Mouse (Mus musculus) G1E (cell line): ENCODE data around the gene Scn4b. TPM values are rescaled to one million over a fixed set of nuclear protein-coding genes. Genes with fewer than 3 reads are reported as not detected.

ENCODE experiments used
- ATAC-seq: 2 replicates; pipeline ENCODE4 v1.8.0; 2016; ENCODE audit warnings: mild to moderate bottlenecking; ENCODE audit not compliant: insufficient number of reproducible peaks, poor library complexity, low FRiP score, severe bottlenecking; ENCODE audit errors: extremely low read depth
- DNase-seq: peaks from one replicate; pipeline ENCODE4 v3.0.0; 2012; ENCODE audit warnings: low spot score
- H3K27me3 ChIP-seq: 2 replicates; pipeline ENCODE4 v1.6.1; 2012; ENCODE audit warnings: mild to moderate bottlenecking, low read length, inconsistent platforms; ENCODE audit not compliant: insufficient read depth
- H3K36me3 ChIP-seq: replicated peaks from 2 replicates; pipeline ENCODE3; 2012; ENCODE audit warnings: mild to moderate bottlenecking, inconsistent platforms
- H3K4me1 ChIP-seq: 2 replicates; pipeline ENCODE4 v1.6.1; 2012; ENCODE audit warnings: low read depth, low read length, inconsistent platforms, mixed read lengths; ENCODE audit not compliant: insufficient read depth
- H3K4me3 ChIP-seq: 2 replicates; pipeline ENCODE4 v1.5.1; 2012; ENCODE audit warnings: low read depth, mild to moderate bottlenecking, inconsistent platforms, low read length, moderate library complexity, mixed read lengths
- H3K9me3 ChIP-seq: replicated peaks from 2 replicates; pipeline ENCODE4 v1.6.1; 2012; ENCODE audit warnings: inconsistent platforms
- CTCF ChIP-seq: IDR thresholded peaks from 2 replicates; pipeline ENCODE4 v1.5.1; 2012; ENCODE audit warnings: low read depth, low read length, inconsistent platforms, mixed read lengths
- GATA1 ChIP-seq: IDR thresholded peaks from 2 replicates; pipeline ENCODE4 v1.6.1; 2012; ENCODE audit warnings: borderline replicate concordance, low read length, inconsistent platforms, mixed read lengths
- GATA2 ChIP-seq: IDR thresholded peaks from 2 replicates; pipeline ENCODE4 v1.6.1; 2012; ENCODE audit warnings: low read depth, low read length, inconsistent platforms, borderline replicate concordance
- POLR2AphosphoS5 ChIP-seq: IDR thresholded peaks from 2 replicates; pipeline ENCODE4 v1.6.1; 2012; ENCODE audit warnings: low read depth, low read length, inconsistent platforms; ENCODE audit not compliant: insufficient replicate concordance
- TAL1 ChIP-seq: conservative IDR thresholded peaks from 2 replicates; pipeline ENCODE4 v1.6.1; 2012; ENCODE audit warnings: low read depth, low read length, inconsistent platforms, mixed read lengths
- polyA plus RNA-seq: library from polyadenylated mRNA; stranded (reverse); fragments of >175 nt; gene quantifications from 2 replicates; pipeline ENCODE4 v1.2.3, GENCODE M21; 2012
- total RNA-seq, 2 experiments: library from RNA; stranded (forward) in 1 of 2; stranded (reverse) in 1 of 2; fragments of 200-1000 nt in 1 of 2; fragments of >200 nt in 1 of 2; fragmentation: Nextera tagmentation in 1 of 2; gene quantifications; 2 replicates each; pipeline ENCODE4 v1.2.3; 2014 to 2017

Gene Scn4b
- total and polyA plus RNA-seq, 3 experiments = 0.05 TPM; not detected in 2

GRCm38 (mm10) chr9:45102528-45102927, 35.7 kb upstream of the Scn4b start:
- no peak for TF ChIP-seq GATA1
- no peak for TF ChIP-seq TAL1
- TF ChIP-seq GATA2 = no peak
- no peak for TF ChIP-seq CTCF
- no peak for TF ChIP-seq POLR2AphosphoS5
- Histone ChIP-seq H3K9me3 (no peaks in the 10 kb centered on the region), H3K4me1 (no peaks in the 10 kb centered on the region), H3K4me3 (no peak overlapping the region), H3K27me3 (peaks cover 3% of the 10 kb centered on the region), H3K36me3 (no peaks in the 10 kb centered on the region)
- no peak for ATAC-seq
- DNase-seq = no peak

- TF ChIP-seq POLR2AphosphoS5 = no peak
- no peak for TF ChIP-seq TAL1
- TF ChIP-seq CTCF = no peak
- Histone ChIP-seq H3K9me3 (no peaks in the 10 kb centered on the region), H3K4me1 (no peaks in the 10 kb centered on the region), H3K4me3 (no peak overlapping the region), H3K27me3 (no peaks in the 10 kb centered on the region; the same call in 1 of the 2 replicates), H3K36me3 (no peaks in the 10 kb centered on the region)
- DNase-seq = no peak
- ATAC-seq = no peak
Measured at GRCm38 (mm10) chr9:45103211-45103979, 34.8 kb upstream of the Scn4b start.

GRCm38 (mm10) chr9:45105596-45106374, 32.4 kb upstream of the Scn4b start:
- ATAC-seq (no peak), DNase-seq (no peak)
- peaks cover 2% of the 10 kb centered on the region for H3K27me3 ChIP-seq
- no peaks in the 10 kb centered on the region for H3K4me1 ChIP-seq
- no peaks in the 10 kb centered on the region for H3K36me3 ChIP-seq
- no peaks in the 10 kb centered on the region for H3K9me3 ChIP-seq
- TF ChIP-seq TAL1 (no peak), GATA2 (no peak), POLR2AphosphoS5 (no peak), CTCF (no peak), GATA1 (no peak)
- no peak overlapping the region for H3K4me3 ChIP-seq

GRCm38 (mm10) chr9:45115706-45116105, 22.5 kb upstream of the Scn4b start:
- TF ChIP-seq CTCF = no peak
- no peak for TF ChIP-seq TAL1
- no peak for TF ChIP-seq GATA2
- no peak for TF ChIP-seq GATA1
- TF ChIP-seq POLR2AphosphoS5 = no peak
- Histone ChIP-seq H3K36me3 (no peaks in the 10 kb centered on the region), H3K9me3 (no peaks in the 10 kb centered on the region), H3K4me1 (no peaks in the 10 kb centered on the region), H3K4me3 (no peak overlapping the region), H3K27me3 (peaks cover 11% of the 10 kb centered on the region)
- DNase-seq (no peak), ATAC-seq (no peak)

- ATAC-seq (no peak), DNase-seq (no peak)
- Histone ChIP-seq H3K4me3 (no peak overlapping the region), H3K4me1 (0 out of 2 replicates have a peak, but pooled peaks cover under 1% of the 10 kb centered on the region), H3K36me3 (no peaks in the 10 kb centered on the region), H3K27me3 (peaks cover 15% of the 10 kb centered on the region), H3K9me3 (no peaks in the 10 kb centered on the region)
- TF ChIP-seq GATA1 = no peak
- no peak for TF ChIP-seq POLR2AphosphoS5
- TF ChIP-seq TAL1 = no peak
- TF ChIP-seq GATA2 = no peak
- no peak for TF ChIP-seq CTCF
Measured at GRCm38 (mm10) chr9:45116819-45117218, 21.4 kb upstream of the Scn4b start.

- no peak within 1 kb of the TSS for H3K4me3 ChIP-seq
- ATAC-seq (no peak), DNase-seq (no peak)
- no peak for TF ChIP-seq TAL1
- no peaks in the 10 kb centered on the region for H3K36me3 ChIP-seq
- no peaks in the 10 kb centered on the region for H3K9me3 ChIP-seq
- H3K27me3 ChIP-seq = peaks cover 17% of the 10 kb centered on the region
- H3K4me1 ChIP-seq = 0 out of 2 replicates have a peak, but pooled peaks cover 2% of the 10 kb centered on the region
Measured at GRCm38 (mm10) chr9:45117741-45118431, 20.3 kb upstream of the Scn4b start, which contains the start of gene Scn2b. Gene Scn2b (plus strand): TSS chr9:45117782.
